Mouse (Mus musculus) kidney, postnatal 14 days (tissue): ENCODE results near the gene Med23.

Experiments
- DNase-seq: peaks from one replicate; pipeline ENCODE4 v3.0.0; 2022; ENCODE audit warnings: mixed read lengths

Gene Med23

DNA sequence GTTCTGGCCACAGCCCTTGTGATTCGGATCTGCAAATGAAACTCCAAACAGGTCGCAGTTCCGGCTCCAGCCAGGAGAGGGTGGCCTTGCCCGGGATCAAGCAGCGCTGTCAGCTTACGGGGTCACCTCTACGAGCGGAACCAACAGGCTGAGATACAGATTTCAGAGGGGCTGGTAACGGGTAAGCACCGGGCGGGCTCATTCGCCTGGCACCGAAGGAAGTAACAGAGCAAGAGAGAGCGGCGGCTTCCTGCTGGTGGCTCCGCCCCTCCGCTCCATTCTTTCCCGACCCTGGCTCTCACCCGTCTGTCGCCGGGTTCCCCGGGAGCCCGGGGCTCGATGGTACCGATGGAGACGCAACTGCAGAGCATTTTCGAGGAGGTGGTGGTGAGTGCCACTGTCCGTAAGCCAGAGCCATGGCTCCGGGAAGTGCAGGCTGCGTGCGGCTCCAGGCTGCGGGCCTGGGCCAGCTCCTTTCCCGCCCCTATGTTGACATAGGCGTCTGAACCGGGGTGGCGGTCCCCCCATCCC, at the start of gene Med23:
TSS of gene Med23 (plus strand) at position 227 of the 531 bp plus-strand sequence.
- DNase-seq, result peak; percentile 98

DNA sequence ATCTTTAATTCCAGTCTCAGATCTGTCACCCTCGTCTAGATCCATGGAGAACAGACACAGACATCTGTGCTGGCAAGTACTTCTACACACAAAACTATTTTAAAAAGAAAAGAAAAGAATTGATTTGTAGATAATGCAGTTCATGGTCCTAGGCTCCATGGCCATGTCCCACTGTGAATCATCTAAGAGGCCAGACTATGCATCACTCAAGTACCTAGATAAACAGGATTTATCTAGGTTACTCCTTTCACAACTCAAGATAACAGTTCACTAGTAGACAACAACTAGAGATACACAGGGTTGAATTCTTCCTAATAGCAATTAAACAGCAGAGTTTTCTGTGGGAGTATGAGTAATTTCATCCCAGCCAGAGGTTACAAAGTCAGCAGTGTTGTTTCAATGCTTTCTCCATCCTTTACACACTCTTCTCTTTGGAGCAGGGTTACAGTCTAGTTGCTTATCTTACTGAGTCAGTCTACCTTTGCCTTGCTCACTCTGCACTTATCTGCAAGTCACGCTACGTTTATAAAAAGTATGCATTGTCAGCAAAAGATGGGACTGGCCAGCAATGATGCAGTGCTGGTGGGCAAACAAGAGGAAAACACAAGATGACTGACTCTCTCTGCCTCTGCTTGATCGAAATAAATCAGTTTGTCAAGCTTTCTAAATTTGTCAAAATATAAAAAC, 47.7 kb upstream of the Med23 start:
- DNase-seq, result no peak

DNA sequence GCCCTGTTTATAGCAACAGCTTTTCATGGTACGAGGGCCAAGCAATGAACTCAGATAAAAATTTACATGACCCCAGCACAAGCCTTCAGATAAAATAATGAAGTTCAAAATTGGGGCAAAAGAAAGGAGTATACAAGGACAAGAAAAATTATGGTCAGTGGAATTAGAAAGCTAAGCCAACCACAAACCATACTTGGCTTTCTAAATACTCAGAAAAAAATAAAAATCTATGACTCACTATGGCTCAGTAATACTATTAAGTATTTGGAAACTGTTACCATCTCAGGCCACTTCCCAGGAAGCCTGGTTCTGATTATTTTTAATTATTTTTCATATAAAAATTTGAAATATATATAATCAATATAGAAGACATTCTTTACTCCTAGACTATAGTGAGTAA, 46.9 kb upstream of the Med23 start:
- no peak for DNase-seq

DNA sequence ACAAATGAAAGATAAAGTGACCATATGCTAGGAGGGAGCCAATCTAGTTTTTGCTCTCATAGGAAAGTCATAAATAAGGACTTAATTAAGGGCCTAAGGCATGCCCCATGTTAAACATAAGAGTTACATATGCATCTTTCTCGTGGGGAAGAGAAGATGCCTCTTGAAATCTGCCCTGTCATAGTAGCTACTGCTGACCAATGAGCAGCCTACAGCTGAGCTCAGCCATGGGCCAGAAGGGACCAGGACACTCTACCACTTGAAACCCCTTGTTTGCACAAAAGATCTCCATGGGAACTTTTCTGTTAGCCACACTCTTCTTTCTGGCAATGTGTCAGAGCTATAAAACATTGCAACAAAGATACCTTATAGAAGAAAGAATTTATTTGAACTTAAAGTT, 46.5 kb upstream of the Med23 start:
- no peak for DNase-seq

DNA sequence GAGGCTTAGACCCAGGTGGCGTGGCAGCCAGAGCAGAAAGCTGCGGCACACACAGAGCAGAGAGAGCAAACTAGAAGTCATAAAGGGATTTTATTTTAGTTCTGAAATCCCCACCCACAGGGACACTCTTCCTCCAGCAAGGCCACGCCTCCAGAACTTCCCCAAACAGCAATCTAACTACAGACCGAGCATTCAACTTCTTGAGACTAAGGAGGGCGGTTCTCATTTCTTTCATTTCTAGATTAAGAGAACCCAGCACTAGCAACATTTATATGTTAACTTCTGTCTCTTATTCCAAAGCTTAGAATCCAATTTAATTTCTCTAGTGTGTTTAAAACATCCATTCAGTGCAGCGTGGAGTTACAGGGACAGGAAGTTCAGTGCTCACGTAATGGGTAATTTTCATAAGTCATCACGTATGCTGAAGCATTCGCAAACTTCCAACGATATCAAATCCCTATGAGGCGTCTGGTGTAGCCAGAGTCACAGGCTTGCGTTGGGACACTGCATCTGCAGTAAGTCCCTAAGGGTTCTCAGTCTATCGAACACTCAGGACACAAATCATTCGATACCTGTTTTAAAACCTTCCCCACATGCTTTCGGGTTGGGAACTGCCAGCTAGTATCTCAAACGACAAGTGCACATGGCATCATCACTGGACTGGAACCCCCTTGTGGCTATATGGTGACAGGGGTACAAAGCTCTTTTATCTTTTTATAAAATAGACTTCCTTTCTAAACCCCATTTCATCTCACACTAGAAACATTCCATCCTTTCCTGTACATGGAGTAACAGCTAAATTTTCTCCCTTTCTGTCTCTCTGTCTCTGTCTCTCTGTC, 45.9 kb upstream of the Med23 start:
- no peak for DNase-seq

DNA sequence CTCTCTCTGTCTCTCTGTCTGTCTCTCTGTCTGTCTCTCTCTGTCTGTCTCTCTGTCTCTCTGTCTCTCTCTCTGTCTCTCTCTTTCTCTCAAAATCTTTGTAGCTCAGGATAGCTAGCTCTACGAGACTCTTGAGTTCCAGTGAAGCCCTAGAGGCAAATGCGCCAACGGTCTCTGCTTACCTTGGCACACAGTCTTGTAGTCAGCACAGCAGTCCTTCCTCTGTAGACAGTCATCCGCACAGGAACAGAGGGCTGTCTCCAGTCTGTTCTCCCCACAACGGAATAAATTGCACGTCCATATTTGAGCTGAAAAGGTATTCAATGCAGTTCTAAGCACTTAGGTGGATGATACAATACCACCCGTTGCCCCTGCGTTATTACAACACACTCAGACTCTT, 45.2 kb upstream of the Med23 start:
- DNase-seq, result no peak

DNA sequence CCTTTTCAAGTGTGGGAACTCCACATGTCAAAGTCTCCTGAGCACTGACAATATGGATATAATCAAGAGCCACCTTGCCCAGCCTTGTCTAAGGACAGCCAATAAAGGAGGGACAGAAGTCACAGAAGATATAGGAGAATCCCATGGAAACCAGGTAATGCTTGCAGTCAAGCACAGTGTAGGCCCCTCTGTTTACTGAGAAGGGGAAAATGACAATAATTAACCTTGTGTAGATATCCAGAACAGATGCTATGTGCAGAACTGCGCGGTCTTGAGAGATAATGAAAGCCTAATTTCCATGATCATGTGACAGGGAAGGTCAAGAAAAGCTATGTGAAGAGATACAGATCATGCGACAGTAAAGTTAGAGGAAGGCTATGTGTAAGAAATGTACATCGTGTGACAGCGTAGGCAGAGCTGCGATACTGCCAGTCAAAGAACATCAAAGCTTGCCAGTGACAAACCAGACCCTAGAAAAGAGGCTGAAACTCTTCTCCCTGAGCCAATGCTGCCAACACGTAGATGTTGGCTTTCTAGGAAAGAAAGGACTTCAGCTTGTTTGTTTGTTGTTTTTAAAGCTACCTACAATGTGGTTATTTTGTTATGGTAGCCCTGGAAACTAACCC, 44.2 kb upstream of the Med23 start:
- DNase-seq, result no peak

DNA sequence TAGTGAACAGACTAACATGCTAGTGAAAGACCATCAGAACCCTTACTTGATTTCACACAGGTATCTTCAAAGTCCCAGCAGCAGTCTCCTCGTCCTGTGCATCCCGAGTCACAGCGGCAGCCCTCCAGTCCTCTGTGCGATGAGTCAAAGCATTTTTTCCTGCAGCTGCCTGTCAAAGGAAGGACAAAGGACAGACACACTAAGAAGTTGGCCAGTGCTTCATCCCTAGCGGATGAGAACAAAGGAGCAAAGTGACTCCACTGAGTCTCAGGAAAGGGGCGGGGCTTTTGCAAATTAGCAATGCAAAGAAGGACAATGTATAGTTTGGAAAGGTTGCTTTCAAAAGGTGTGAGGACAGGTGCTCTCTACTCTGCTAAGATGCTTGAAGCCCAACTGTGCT, 43.7 kb upstream of the Med23 start:
- DNase-seq, result no peak

DNA sequence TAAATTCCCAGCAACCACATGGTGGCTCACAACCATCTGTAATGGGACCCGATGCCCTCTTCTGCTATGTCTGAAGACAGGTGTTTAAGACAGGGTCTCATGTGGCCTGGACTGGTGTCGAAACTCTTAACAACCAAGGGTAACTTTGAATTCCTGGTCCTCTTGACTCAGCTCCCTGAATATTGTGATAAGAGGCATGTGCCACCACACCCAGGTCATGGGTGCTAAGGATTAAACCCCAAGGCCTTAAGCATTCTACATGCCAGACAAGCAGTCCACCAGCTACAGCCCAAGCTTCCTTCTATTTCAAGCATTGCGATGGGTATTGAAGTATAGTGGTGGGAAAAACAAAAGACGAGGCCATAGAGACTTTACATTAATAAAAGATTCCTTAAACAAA, 41.6 kb upstream of the Med23 start:
- DNase-seq, result no peak

DNA sequence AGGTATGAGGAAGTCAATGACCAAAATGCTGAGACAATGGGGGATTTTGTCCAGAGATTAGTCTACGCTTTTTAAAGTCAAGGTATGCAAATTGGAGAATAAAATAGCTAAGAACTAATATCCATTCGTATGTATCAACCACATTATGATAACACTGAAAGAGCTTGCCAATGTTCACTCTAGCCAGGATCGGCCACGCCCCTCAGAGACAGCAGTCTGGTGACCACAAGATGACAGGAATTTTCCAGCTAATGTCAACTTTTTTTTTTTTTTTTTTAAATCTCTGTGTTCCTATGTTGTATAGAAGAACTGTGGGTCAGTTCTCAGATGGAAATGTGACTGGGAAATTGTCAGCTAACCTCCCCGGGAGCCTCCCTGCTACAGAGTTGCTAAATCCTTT, 39.3 kb upstream of the Med23 start:
- no peak for DNase-seq

DNA sequence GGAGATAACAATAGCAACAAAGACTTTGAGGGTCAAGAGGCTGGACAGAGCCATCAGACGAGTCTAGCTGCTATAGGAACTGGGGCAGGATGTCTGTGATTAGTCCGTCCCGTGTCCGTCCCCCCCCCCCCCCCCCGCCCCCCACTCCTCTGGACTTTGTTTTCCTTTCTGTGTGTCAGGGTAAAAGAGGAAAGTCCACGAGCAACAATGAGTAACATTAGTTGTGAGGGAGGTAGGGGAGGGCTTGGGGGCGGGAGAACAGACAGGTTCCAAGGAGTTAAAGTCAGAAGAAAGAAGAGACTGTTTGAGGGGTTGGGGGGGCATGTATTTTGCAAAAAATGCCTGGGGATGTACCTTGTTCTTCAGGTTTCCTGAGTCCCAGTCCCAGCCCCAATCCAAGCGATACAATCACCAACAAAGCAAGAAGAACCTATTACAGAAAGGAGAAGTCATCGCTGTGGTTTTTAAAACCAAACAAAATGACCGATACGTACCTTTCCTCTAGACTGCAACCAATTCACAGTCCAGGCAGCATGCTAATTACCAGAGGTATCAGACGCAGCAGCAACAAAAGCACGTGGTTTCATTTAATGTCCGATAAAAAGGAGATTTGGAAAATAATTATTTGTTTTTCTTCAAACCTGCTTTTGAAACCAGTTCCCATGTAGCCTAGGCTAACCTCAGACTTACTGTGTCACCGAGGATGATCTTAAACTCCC, 38.2 kb upstream of the Med23 start:
- no peak for DNase-seq

DNA sequence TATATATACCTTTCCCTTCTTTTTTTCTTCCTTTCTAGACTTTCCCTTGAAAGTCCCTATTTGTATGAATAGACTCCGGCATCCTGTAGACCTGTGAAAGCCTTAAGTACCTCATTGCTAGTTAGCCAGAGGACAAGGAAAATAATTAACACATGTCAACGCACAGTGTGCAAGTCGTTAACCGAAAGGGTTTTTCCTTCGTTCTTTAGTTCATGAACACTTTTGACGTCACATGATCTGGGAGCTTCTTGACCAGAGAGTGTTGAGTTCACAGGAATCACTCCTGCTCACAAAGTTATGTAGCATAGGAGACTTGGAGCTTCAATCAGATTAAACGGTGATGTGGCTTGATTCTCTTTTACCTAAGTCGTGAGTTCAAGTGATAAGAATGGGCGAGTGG, 37.5 kb upstream of the Med23 start:
- peak; percentile 18 for DNase-seq

DNA sequence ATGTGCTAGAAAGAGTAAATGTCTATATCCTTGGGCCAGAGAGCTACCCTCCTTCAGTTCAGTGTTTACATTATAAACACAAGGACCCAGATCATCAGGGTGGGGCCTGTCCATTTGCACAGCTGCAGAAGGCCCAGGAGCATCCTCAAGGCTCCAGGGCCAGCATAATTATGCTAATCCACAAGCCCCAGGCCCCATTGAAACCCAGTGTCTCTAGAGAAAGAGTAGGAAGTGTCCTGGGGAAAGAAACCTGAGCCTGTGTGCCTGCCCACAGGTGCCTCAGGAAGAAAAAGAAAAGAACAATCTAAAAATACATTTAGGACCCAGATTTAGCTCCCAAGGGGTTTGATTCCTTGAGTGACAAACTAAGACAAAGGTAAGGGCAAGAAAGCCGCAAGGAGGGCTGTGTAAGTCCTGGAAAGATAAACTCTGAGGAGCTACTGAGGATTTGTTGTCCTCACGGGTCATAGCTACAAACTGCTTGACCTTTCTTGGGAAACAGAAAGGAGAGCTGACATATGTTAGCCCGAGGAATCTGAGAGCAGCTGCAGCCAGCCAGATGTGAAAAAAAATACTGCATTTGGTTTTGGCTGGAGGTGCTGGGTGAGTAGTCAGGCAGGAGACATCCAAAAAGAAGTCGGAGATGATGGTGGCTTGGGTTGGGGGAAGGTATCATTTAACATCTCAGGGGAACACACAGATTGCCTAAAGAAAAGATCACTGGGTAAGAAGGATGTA, 35.0 kb upstream of the Med23 start:
- DNase-seq, result no peak

DNA sequence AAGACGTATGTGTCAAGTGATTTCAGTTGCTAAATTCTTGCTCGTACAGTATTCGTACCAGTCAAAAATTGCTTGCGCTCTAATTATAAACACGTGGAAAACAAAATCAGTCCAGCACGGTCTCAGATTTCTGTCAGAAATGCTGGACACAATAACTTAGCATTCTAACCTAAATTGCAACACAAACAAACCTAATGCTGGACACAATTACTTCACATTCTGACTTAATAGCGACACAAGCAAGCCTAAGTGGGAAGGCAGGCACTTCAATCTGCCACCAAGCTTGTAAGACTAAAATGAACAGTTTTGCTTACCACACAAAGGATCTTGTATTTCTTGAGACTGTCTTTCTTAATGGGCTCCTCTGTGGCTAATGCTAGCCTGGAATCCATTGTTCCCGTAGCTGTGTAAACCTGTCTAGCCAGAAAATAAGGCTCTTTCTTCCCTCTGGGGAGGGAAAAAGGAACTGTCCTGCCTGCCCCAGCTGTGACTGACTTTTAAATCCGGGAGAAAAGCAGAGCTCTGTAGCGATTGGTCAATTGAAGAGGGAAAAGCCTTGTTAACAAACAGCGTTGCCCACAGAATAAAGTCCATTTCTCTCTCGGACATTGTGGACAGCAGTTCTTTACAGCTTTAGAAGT, 34.0 kb upstream of the Med23 start:
- DNase-seq, result peak; percentile 45

DNA sequence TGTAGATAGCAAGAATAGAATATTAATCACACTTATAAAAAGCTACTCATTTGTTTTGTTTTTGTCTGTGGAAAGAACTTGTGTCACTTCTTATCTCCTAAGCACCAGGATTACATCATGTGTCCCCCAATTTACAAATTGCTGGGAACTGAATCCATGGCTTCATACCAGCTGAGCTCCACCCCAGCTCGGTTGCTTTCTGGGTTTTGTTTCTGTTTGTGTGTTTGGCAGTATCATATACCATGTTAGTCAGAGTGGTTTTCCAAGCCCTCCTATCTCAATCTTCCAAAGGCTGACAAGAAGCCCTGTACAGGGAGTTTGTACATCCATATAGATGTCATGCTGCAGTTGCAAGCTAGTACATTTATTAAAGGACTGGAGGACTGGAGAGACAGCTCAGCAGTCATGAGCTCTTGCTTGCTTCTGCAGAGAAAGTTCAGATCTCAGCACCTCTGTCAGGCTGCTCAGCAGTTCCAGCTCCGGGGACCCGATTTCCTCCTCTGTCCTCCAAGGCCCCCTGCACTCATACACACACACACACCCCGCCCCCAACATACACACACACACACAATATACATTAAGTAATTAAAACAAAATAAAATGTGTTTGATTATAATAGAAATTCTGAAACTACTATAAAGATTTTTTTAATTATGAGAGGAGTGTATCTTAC, 33.3 kb upstream of the Med23 start:
- no peak for DNase-seq

DNA sequence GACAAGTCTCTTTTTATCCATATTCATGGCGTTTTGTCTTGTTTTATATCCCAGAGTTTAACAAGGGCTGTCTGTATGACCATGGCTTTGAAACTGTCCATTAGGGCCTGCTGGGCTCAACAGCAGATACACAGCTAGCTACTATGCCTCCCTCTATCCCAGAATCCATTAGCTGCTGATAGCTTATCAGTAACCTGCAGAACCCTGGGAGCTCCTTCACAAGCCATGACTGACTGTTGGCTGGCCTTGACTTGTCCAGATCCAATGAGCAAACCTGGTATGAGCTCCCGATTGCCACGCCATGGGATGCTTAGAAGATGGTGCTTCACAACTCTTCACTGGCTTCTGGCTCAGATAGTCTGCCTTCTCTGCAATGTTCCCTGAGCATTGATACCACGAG, 29.0 kb upstream of the Med23 start:
- no peak for DNase-seq

DNA sequence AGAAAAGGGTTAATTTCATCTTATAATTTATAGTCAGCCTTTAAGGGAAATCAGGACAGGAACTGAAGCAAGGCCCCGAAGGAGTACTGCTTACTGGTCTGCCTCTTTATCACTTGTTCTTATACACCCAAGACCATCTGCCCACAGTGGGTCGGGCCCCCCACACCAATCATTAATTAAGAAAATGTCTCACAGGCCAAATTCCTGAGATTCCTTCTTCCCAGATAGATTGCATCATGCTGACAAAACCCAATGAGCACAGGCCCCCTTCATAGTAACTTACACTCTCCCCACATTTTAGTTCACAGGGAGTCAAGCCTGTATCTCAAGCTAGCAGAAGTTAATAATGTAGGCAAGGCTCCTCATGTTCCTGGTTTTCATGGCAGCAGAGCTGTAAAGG, 27.8 kb upstream of the Med23 start:
- DNase-seq, result peak; percentile 30

DNA sequence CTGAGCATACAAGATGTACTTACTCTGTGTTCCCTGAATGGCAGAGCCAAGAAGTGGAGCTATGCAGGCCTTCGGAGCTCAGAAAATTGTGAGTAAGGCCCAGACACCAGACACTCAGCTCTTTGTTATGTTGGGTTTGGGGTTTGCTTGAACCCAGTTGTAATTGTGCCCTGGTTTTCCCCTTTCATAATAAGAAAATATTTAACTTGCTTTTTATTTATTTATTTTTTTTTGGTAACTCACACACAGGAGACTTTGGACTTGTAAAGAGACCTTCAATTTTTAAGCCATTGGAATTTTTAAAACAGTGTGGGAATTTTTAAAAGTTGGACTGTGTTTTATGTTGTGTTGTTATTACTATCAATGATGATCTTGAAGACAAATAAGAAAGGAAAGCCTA, 27.1 kb upstream of the Med23 start, which contains the start of gene Enpp3:
TSS of gene Enpp3 (minus strand) at position 148 of the 400 bp plus-strand sequence.
- no peak for DNase-seq

DNA sequence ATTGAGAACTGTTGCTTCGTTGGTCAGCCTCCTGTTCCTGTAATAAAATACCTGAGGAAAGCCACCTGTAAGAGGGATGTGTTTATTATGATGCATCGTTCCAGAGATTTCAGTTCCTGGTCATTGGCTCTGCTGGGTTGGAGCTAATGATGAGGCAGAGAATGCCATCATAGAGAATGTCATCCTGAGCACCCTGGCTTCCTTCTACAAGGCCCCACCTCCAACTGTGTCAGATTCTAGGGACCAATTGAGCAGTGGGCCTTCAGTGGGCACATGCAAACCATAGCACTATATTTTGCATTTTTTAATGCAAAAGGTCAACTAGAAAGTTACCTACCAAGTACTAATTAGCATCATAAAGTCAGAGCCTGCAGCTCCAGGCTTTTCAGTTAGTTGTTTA, 6.6 kb upstream of the Med23 start:
- DNase-seq, result no peak

DNA sequence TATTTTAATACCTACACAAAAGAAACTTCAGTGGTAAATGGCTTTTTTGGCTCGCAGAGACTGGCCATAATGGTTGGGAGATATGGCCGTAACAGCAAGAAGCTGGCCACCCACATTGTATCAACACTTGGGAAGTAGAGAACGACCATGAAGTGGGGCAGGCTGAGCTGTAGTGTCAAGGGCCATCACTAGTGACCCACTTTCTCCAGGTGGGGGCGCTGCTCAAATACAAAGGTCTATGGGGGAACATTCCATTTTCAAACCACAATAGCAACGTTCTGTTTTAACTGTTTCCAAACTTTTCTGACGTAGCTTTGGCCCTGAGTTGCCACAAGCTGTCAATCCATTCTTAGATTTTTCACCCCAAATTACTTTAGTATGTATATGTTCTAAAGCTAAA, 5.4 kb upstream of the Med23 start:
- no peak for DNase-seq

DNA sequence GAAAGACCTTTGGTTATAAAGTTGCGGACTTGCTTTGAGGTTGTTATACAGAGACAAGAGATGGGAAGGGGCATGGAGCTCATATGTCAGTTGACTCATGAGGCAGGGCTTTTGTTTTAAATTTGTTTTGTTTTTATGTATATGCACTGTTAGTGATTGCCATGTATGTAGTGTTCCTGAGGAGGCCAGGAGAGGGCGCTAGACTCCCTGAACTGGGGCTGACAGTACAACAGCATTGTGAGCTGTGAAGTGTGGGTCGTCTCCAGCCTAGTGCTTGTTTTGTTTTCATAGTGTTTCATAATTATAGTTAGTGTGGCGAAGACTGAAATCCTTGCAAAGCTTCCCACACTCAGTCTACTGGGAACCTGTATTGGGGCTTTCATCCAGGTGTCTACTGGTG, 3.8 kb downstream of the Med23 start:
- no peak for DNase-seq
